Mouse (Mus musculus): Measurements from ENCODE around the gene Wfdc2. TPM values are rescaled to one million over a fixed set of nuclear protein-coding genes. Genes with fewer than 3 reads are reported as not detected.

The Wfdc2 gene
- polyA plus RNA-seq, 1 experiment from 2014 or later, result 1.2 TPM

DNA sequence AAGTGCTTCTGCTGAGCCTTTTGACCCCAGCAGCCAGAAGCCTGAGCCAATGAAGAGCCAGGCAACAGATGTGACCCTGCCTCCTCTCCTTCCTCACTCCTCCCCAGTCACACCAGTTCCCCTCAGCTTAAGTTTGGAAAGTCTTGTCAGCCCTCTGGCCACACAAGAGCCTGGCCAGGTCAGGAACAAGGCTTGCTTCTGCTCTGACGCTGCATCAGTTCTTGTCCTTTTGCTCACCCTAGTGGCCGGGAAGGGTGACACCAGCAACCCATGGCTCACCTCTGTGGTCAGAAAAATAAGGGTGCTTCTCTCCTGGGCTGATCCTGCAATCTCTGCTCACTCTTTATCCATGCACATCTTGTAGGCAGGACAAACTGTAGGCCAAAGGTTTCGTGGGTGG lies 41.4 kb upstream of the Wfdc2 start:
- Histone ChIP-seq H3K4me1 (ENCODE audit: control insufficient read depth, insufficient read depth, low read length) (no peaks in the 10 kb centered on the region), H3K4me3 (replicated peaks; ENCODE audit: low read depth, low read length) (no peak overlapping the region), H3K4me2 (ENCODE audit: low read length) (no peak overlapping the region), H3K9ac (replicated peaks; ENCODE audit: low read length) (no peak overlapping the region), H3K36me3 (ENCODE audit: control insufficient read depth, insufficient read depth, low read length) (no peaks in the 10 kb centered on the region), H3K9me3 (ENCODE audit: control insufficient read depth, low read length) (no peaks in the 10 kb centered on the region), H3K27me3 (ENCODE audit: control insufficient read depth, insufficient read depth, low read length) (no peaks in the 10 kb centered on the region), H3K27ac (replicated peaks; ENCODE audit: low read depth, low read length) (no peak overlapping the region)
- ATAC-seq (ENCODE audit: low FRiP score, low TSS enrichment) (no peak), DNase-seq (peak; percentile 46)
- WGBS, result 12% methylated on average over 3 of the region's 3 CpGs

DNA sequence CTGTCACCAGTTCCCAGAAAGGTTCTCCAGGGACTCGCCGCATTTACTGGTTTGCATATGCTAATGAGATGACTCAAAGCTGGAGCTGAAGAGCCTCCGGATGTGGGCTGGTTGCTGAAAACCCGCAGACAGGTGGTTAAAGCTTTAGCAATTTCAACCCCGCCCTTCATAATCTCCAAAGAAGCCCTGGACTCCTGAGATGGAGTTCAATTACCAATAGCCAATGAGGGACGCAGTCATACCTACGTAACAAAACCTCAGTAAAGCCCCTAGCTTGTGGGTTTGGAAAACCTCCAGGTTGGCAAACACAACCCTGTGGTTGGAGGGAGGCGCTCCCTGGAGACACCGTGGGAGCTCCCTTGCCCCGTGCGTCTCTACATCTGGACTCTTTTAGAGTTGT lies 40.4 kb upstream of the Wfdc2 start:
- H3K4me2 ChIP-seq (ENCODE audit: low read length), result no peak overlapping the region
- H3K4me3 ChIP-seq (replicated peaks; ENCODE audit: low read depth, low read length), result no peak overlapping the region
- no peak overlapping the region for H3K27ac ChIP-seq (replicated peaks; ENCODE audit: low read depth, low read length)
- no peak overlapping the region for H3K9ac ChIP-seq (replicated peaks; ENCODE audit: low read length)
- H3K4me1 ChIP-seq (ENCODE audit: control insufficient read depth, insufficient read depth, low read length), result no peaks in the 10 kb centered on the region
- H3K9me3 ChIP-seq (ENCODE audit: control insufficient read depth, low read length), result no peaks in the 10 kb centered on the region
- ATAC-seq (ENCODE audit: low FRiP score, low TSS enrichment) (no peak), DNase-seq (peak; percentile 23)
- 18% methylated on average over 11 of the region's 11 CpGs for WGBS
- H3K36me3 ChIP-seq (ENCODE audit: control insufficient read depth, insufficient read depth, low read length), result no peaks in the 10 kb centered on the region
- H3K27me3 ChIP-seq (ENCODE audit: control insufficient read depth, insufficient read depth, low read length), result no peaks in the 10 kb centered on the region

DNA sequence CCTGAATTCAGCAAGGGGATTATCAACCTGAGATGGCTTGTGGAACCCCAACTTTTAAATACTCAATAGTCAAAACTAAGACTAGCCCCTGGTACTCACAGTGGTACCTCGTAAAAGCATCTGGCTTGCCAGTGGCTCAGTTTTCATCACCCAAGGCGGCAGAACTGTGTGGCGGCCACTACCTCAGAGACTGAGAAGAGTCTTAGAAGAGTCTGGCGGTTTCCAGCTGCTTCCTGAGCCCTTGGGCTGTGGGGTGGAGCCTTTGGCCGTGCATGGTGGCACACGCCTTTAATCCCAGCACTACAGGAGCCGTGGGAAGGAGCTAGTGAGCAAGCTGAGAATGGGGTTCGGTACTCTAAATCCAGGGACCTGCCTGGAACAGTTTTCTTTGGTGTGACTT lies 39.9 kb upstream of the Wfdc2 start:
- Histone ChIP-seq H3K36me3 (ENCODE audit: control insufficient read depth, insufficient read depth, low read length) (no peaks in the 10 kb centered on the region), H3K4me1 (ENCODE audit: control insufficient read depth, insufficient read depth, low read length) (no peaks in the 10 kb centered on the region), H3K4me2 (ENCODE audit: low read length) (no peak overlapping the region), H3K4me3 (replicated peaks; ENCODE audit: low read depth, low read length) (no peak overlapping the region), H3K27ac (replicated peaks; ENCODE audit: low read depth, low read length) (no peak overlapping the region), H3K9ac (replicated peaks; ENCODE audit: low read length) (no peak overlapping the region), H3K27me3 (ENCODE audit: control insufficient read depth, insufficient read depth, low read length) (no peaks in the 10 kb centered on the region), H3K9me3 (ENCODE audit: control insufficient read depth, low read length) (no peaks in the 10 kb centered on the region)
- 28% methylated on average over 8 of the region's 8 CpGs for WGBS
- ATAC-seq (ENCODE audit: low FRiP score, low TSS enrichment) (no peak), DNase-seq (no peak)

DNA sequence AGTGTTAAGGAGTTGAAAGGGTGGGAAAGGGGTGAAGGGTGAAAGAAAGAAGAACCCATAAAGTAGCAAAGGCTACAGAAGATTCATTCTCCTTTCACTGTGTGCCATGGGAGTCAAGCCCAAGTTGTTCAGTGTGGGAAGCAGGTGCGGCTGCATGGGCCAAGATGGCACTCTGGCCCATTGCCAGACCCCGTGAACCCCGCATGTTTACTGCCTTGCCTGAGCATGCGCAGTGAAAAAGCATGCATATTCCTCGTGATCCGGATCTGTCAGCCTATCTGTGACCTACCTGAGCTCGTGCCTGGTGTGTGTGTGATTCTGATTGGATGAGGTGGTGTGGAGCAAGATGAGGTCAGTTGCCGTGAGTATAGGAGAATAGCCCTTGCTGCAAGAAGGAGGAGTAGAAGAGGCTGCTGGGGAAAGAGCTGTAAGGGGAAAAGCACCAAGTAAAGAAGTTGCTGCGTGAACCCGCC lies 38.9 kb upstream of the Wfdc2 start:
- Histone ChIP-seq H3K36me3 (ENCODE audit: control insufficient read depth, insufficient read depth, low read length) (no peaks in the 10 kb centered on the region), H3K9ac (replicated peaks; ENCODE audit: low read length) (no peak overlapping the region), H3K4me3 (replicated peaks; ENCODE audit: low read depth, low read length) (no peak overlapping the region), H3K4me2 (ENCODE audit: low read length) (no peak overlapping the region), H3K27me3 (ENCODE audit: control insufficient read depth, insufficient read depth, low read length) (no peaks in the 10 kb centered on the region), H3K27ac (replicated peaks; ENCODE audit: low read depth, low read length) (no peak overlapping the region), H3K9me3 (ENCODE audit: control insufficient read depth, low read length) (no peaks in the 10 kb centered on the region), H3K4me1 (ENCODE audit: control insufficient read depth, insufficient read depth, low read length) (no peaks in the 10 kb centered on the region)
- 83% methylated on average over 10 of the region's 10 CpGs for WGBS
- ATAC-seq (ENCODE audit: low FRiP score, low TSS enrichment) (no peak), DNase-seq (no peak)

DNA sequence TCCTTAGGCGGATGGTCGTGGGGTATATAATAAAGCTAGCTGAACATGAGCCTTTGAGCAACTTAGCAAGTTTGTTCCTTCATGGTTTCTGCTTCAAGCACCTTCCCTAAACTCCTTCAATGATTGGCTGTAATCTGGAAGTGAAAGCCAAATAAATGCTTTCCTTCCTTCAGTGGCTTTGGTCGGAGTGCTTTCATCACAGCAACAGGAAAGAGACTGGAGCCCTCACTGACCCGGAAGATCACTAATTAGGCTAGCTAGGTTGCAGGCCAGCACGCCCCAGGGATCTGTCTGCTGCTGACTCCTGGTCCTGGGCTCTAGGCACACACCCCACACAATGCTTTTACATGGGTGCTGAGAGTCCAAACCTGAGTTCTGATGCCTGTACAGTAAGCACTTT lies 33.7 kb upstream of the Wfdc2 start:
- H3K27ac ChIP-seq (replicated peaks; ENCODE audit: low read depth, low read length), result no peak overlapping the region
- WGBS, result 75% methylated on average over 5 of the region's 5 CpGs
- no peaks in the 10 kb centered on the region for H3K27me3 ChIP-seq (ENCODE audit: control insufficient read depth, insufficient read depth, low read length)
- H3K9ac ChIP-seq (replicated peaks; ENCODE audit: low read length), result no peak overlapping the region
- DNase-seq (no peak), ATAC-seq (ENCODE audit: low FRiP score, low TSS enrichment) (no peak)
- no peaks in the 10 kb centered on the region for H3K4me1 ChIP-seq (ENCODE audit: control insufficient read depth, insufficient read depth, low read length)
- H3K4me3 ChIP-seq (replicated peaks; ENCODE audit: low read depth, low read length), result no peak overlapping the region
- no peaks in the 10 kb centered on the region for H3K36me3 ChIP-seq (ENCODE audit: control insufficient read depth, insufficient read depth, low read length)
- H3K9me3 ChIP-seq (ENCODE audit: control insufficient read depth, low read length), result no peaks in the 10 kb centered on the region
- no peak overlapping the region for H3K4me2 ChIP-seq (ENCODE audit: low read length)

DNA sequence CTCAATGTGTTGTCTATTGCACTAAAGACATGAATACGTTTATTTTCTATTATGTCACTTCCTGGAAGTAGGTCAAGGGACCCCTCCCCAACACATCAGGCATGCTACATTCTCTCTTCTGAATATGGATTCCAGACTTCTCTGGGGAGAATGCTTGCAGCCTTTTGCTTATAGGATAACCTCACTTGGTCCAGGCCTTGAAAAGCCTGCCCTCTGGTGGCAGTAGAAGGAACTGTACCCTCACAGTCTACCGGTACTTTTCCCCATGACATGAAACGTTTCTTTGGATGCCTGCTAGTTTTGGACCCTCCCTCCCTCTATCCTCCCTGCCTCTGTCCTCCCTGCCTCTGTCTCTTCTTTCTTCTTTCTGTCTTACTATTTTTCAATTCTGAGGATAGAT lies 31.0 kb upstream of the Wfdc2 start:
- H3K27ac ChIP-seq (replicated peaks; ENCODE audit: low read depth, low read length), result no peak overlapping the region
- H3K27me3 ChIP-seq (ENCODE audit: control insufficient read depth, insufficient read depth, low read length), result no peaks in the 10 kb centered on the region
- no peak overlapping the region for H3K9ac ChIP-seq (replicated peaks; ENCODE audit: low read length)
- no peak overlapping the region for H3K4me2 ChIP-seq (ENCODE audit: low read length)
- ATAC-seq (ENCODE audit: low FRiP score, low TSS enrichment), result no peak
- no peak overlapping the region for H3K4me3 ChIP-seq (replicated peaks; ENCODE audit: low read depth, low read length)
- no peaks in the 10 kb centered on the region for H3K4me1 ChIP-seq (ENCODE audit: control insufficient read depth, insufficient read depth, low read length)
- H3K36me3 ChIP-seq (ENCODE audit: control insufficient read depth, insufficient read depth, low read length), result no peaks in the 10 kb centered on the region
- WGBS, result 6% methylated on average over 3 of the region's 3 CpGs
- peak; percentile 85 for DNase-seq
- no peaks in the 10 kb centered on the region for H3K9me3 ChIP-seq (ENCODE audit: control insufficient read depth, low read length)

DNA sequence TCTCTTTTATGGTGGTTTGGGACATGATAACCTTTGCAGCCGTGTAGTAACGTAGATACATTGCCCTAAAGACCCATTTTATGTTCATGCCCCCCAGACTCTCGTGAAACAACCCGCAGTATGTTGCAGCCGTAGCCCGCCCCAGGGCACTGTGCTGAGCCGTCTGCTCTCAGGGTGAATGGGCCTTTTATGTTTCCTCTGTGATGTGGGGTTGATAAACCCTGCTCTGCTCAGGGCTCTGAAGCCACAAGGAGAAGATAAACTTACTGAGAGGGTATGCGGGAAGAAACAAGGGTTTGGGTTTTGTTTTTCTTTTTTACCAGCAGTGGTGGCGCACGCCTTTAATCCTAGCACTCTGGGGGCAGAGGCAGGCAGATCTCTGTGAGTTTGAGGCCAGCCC lies 27.9 kb upstream of the Wfdc2 start:
- no peak overlapping the region for H3K9ac ChIP-seq (replicated peaks; ENCODE audit: low read length)
- no peak overlapping the region for H3K4me2 ChIP-seq (ENCODE audit: low read length)
- no peak for DNase-seq
- no peak overlapping the region for H3K4me3 ChIP-seq (replicated peaks; ENCODE audit: low read depth, low read length)
- no peaks in the 10 kb centered on the region for H3K9me3 ChIP-seq (ENCODE audit: control insufficient read depth, low read length)
- WGBS, result 83% methylated on average over 10 of the region's 10 CpGs
- H3K27me3 ChIP-seq (ENCODE audit: control insufficient read depth, insufficient read depth, low read length), result no peaks in the 10 kb centered on the region
- no peak overlapping the region for H3K27ac ChIP-seq (replicated peaks; ENCODE audit: low read depth, low read length)
- H3K4me1 ChIP-seq (ENCODE audit: control insufficient read depth, insufficient read depth, low read length), result no peaks in the 10 kb centered on the region
- H3K36me3 ChIP-seq (ENCODE audit: control insufficient read depth, insufficient read depth, low read length), result no peaks in the 10 kb centered on the region
- no peak for ATAC-seq (ENCODE audit: low FRiP score, low TSS enrichment)

DNA sequence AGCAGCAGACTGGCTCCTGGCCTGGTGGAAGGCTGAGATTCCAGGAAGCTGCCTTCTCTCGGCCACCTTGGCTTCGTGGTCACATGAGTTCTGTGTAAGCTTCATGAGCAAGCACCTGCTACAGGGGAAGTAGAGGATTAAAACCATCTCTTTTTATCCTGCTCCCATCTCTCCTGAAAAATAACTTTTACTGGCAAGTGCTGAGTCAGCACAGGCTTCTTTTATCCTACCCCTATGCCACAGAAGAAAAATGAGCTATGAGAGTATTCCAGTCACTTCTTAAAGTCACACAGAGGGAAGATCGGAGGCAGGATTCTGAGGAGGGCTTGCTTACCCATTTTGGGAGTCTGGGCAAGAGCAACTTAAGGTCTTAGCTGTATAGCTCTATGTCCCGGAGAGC lies 25.2 kb upstream of the Wfdc2 start:
- no peaks in the 10 kb centered on the region for H3K27me3 ChIP-seq (ENCODE audit: control insufficient read depth, insufficient read depth, low read length)
- no peak overlapping the region for H3K9ac ChIP-seq (replicated peaks; ENCODE audit: low read length)
- DNase-seq (no peak), ATAC-seq (ENCODE audit: low FRiP score, low TSS enrichment) (no peak)
- no peak overlapping the region for H3K27ac ChIP-seq (replicated peaks; ENCODE audit: low read depth, low read length)
- H3K4me3 ChIP-seq (replicated peaks; ENCODE audit: low read depth, low read length), result no peak overlapping the region
- no peaks in the 10 kb centered on the region for H3K36me3 ChIP-seq (ENCODE audit: control insufficient read depth, insufficient read depth, low read length)
- WGBS, result 91% methylated on average over 4 of the region's 4 CpGs
- no peaks in the 10 kb centered on the region for H3K9me3 ChIP-seq (ENCODE audit: control insufficient read depth, low read length)
- no peak overlapping the region for H3K4me2 ChIP-seq (ENCODE audit: low read length)
- no peaks in the 10 kb centered on the region for H3K4me1 ChIP-seq (ENCODE audit: control insufficient read depth, insufficient read depth, low read length)

DNA sequence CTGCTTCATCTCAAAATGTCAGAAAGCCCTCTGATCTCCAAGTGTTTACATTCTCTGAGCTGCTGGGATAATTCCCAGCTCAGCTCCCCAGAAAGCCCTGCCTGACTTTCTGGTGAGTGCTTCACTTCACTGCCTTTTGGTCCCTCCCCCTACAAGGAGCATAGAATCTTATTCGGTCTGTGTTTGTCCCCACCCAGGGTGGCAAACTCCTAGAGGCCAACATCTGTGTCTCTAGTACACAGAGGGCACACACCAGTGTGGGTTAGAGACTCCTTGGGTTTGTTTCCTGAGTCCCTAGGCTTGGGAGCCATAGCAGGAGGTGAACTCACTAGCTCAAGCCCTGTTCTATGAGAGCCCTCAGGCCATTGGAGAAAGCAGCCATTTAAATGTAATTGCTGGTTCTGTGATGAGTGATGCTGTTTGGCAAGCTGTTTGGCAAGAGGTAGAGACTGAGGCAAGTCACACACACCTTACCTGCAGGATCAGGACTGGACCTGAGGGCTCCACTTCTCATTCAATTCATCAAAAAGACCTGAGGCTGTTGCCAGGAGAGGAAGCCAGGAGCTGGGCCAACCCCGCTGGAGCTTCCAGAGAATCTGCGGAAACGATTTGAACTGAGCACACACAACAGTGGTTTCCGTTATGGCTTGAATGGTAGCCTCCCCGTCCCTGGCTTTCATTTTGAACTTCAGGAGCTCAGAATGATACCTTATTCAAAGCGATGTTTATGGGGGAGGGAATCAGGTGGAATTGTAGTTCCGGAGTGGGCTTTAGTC lies 21.4 kb upstream of the Wfdc2 start:
- ATAC-seq (ENCODE audit: low FRiP score, low TSS enrichment) (no peak), DNase-seq (no peak)
- no peak overlapping the region for H3K4me2 ChIP-seq (ENCODE audit: low read length)
- no peaks in the 10 kb centered on the region for H3K4me1 ChIP-seq (ENCODE audit: control insufficient read depth, insufficient read depth, low read length)
- H3K36me3 ChIP-seq (ENCODE audit: control insufficient read depth, insufficient read depth, low read length), result no peaks in the 10 kb centered on the region
- H3K27me3 ChIP-seq (ENCODE audit: control insufficient read depth, insufficient read depth, low read length), result no peaks in the 10 kb centered on the region
- H3K9ac ChIP-seq (replicated peaks; ENCODE audit: low read length), result no peak overlapping the region
- WGBS, result 52% methylated on average over 8 of the region's 8 CpGs
- H3K4me3 ChIP-seq (replicated peaks; ENCODE audit: low read depth, low read length), result no peak overlapping the region
- no peaks in the 10 kb centered on the region for H3K9me3 ChIP-seq (ENCODE audit: control insufficient read depth, low read length)
- H3K27ac ChIP-seq (replicated peaks; ENCODE audit: low read depth, low read length), result no peak overlapping the region
